Mouse (Mus musculus) urinary bladder, postnatal 4 days (tissue): Measurements from ENCODE around the gene Anapc16.

Experiments used
- DNase-seq, 2 experiments: peaks; one replicate each; pipeline ENCODE4 v3.0.0; 2021 to 2022; ENCODE audit warnings: low spot score in 2 of 2

Anapc16 gene

DNA sequence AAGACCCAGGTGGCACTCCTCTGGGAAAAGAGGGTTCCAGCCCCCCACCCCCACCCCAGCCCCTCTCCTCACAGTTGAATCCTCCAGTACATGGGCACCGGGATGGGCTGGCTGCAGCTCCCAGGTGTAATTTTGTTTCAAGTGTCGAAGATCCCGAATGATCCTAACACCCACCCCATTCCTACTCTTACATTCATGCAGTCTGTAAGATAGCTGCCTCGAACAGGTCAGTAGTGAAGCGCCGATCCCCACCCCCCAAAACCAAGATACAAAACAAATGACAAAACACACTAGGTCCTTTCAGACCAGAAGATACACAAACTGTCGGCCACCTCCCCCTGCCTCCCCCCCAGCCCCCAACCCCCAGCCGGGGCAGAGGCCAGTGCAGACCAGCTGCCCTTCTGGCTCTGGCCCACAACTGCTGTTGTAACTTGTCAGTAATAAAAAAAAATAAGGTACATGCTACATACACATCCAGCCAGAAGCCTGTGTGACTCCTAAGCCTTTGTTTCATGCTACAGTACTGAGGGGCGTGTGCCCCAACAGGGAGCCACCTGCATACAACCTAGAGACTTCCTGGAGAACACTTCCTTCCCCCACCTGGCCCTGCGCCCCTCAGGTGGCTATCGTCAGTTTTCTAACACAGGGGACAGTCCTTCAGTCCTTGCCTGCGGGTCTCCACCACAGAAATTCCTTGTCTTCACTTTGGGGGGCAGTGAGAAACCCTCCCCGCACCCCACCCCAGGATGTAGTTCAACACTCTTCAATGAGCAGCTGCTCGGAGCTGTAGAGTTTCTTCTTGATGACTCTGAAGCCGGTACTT, 52.9 kb downstream of the Anapc16 start:
- DNase-seq, result no peak

GRCm38 (mm10) chr10:59949255-59949648, 53.7 kb downstream of the Anapc16 start:
- no peak for DNase-seq

GRCm38 (mm10) chr10:59948363-59949254, 54.3 kb downstream of the Anapc16 start:
- DNase-seq, result no peak

GRCm38 (mm10) chr10:59947296-59948073, 55.5 kb downstream of the Anapc16 start:
- no peak for DNase-seq

- DNase-seq, result no peak
These were observed 56.6 kb downstream of the Anapc16 start for GRCm38 (mm10) chr10:59946362-59946761.

GRCm38 (mm10) chr10:59945416-59945815, 57.5 kb downstream of the Anapc16 start:
- no peak for DNase-seq

GRCm38 (mm10) chr10:59943421-59943989, 59.4 kb downstream of the Anapc16 start:
- DNase-seq, result peak; percentile 63 to 81

DNA sequence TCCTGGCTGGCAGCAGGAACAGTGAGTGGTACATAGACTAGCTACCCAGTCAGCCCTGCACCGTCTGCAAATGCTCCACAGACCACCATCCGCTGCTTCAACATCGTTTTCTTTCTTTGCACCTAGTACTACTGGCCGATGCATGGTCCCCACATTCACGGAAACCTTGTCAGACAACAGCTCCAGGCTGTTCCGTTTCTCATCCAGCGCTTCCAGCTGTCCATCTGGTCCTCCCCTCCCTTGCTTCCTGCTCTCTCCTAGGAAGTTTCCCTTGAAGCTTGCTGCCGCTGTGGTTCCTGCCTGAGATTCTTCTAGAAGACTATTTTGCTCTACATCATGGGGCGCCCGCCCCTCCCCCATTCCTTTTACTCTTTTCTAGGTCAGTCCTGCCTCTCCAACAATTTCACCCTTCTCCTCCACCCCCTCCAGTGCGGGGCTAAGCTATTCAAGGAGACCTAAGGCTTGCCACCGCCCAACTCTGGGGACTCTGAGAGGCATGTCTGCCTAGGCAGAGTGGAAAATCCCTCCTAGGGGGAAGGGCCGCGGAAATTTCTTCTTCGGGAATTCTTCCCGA, 60.0 kb downstream of the Anapc16 start:
- DNase-seq, result no peak

GRCm38 (mm10) chr10:59942281-59942846, 60.6 kb downstream of the Anapc16 start:
- DNase-seq, result no peak

GRCm38 (mm10) chr10:59939081-59939480, 63.9 kb downstream of the Anapc16 start:
- no peak for DNase-seq

DNA sequence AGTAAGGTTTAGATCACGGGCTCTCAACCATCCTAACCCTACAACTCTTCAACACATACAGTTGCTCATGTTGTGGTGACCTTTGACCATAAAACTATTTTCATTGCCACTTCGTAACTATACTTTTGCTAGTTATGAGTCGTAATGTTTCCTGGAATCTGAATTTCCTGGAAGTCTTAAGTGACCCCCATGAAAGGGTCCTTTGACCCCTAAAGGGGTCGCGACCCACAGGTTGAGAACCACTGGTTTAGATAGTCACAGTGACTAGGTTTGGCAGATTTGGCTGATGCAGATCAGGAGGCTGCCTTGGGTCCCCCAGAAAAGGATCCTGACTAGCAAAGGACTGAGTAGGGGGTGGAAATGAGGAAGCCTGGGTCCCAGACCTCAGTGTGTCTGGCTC, 64.3 kb downstream of the Anapc16 start:
- DNase-seq, result no peak
